Mouse (Mus musculus): ENCODE data around the gene B230217C12Rik.

GRCm38 (mm10) chr11:97802495-97802894 is 38.1 kb upstream of the B230217C12Rik start:
- no peak for TF ChIP-seq CTCF (IDR thresholded peaks at IDR 0.05; ENCODE audit: low read depth)
- no peak for TF ChIP-seq EP300 (IDR thresholded peaks at IDR 0.05; ENCODE audit: low read depth)
